In genomic region chr13:115067324-115067967, GRCm38 (mm10) we compare ENCODE assay signal across 18 mouse cellular contexts.
"Had no signal": no experiment of that assay in that cellular context is flagged by ENCODE, and none has a peak within 500 bp of the region (broad histone marks: within the 10 kb centered on the region; RNA-seq: fewer than 3 reads in every experiment).

No protein-coding gene starts in this region.

- H3K4me2 ChIP-seq: lung, embryonic 14.5 days; midbrain, embryonic 12.5 days; neural tube, embryonic 13.5 days; neural tube, embryonic 15.5 days had no signal

- H3K9ac ChIP-seq: lung, embryonic 14.5 days; midbrain, embryonic 12.5 days; neural tube, embryonic 13.5 days; neural tube, embryonic 15.5 days had no signal

- H3K27me3 ChIP-seq: midbrain, embryonic 12.5 days; neural tube, embryonic 13.5 days; neural tube, embryonic 15.5 days had no signal

- DNase-seq: lung, embryonic 14.5 days; lung, postnatal 10 days; lung, postnatal 4 days; midbrain, embryonic 14.5 days; retina, postnatal 1 day; right cerebral cortex, adult 18-20 months; right cerebral cortex, postnatal 25 days; right cerebral cortex, postnatal 4 days; spleen, adult 18-20 months; thymus, adult 18-20 months; thymus, postnatal 14 days; thymus, postnatal 36 days had no signal

- ATAC-seq: midbrain, embryonic 16.5 days had no signal

- H3K36me3 ChIP-seq: midbrain, embryonic 10.5 days; midbrain, embryonic 12.5 days; neural tube, embryonic 13.5 days; neural tube, embryonic 15.5 days had no signal

- H3K27ac ChIP-seq: midbrain, embryonic 10.5 days; midbrain, embryonic 12.5 days; neural tube, embryonic 13.5 days; neural tube, embryonic 15.5 days had no signal

- H3K4me3 ChIP-seq: midbrain, embryonic 10.5 days; midbrain, embryonic 12.5 days; myocyte; neural tube, embryonic 13.5 days; neural tube, embryonic 15.5 days had no signal

- H3K4me1 ChIP-seq: midbrain, embryonic 10.5 days; midbrain, embryonic 12.5 days; neural tube, embryonic 13.5 days; neural tube, embryonic 15.5 days had no signal

- H3K9me3 ChIP-seq: midbrain, embryonic 10.5 days; midbrain, embryonic 12.5 days; neural tube, embryonic 13.5 days; neural tube, embryonic 15.5 days had no signal
